Mouse (Mus musculus): ENCODE measurements around the gene Frmd8. TPM values are rescaled to one million over a fixed set of nuclear protein-coding genes. Genes with fewer than 3 reads are reported as not detected.

The Frmd8 gene
- total and polyA plus RNA-seq, 3 experiments = 22.8 to 34.4 TPM; not detected in 1

- TF ChIP-seq CHD1 (IDR thresholded peaks at IDR 0.05; ENCODE audit: low read depth, low read length) = no peak
- no peak for TF ChIP-seq USF1 (IDR thresholded peaks at IDR 0.05; ENCODE audit: low read depth, low read length)
- no peak for TF ChIP-seq ZMIZ1 (IDR thresholded peaks at IDR 0.05; ENCODE audit: low read depth, low read length)
- no peak for TF ChIP-seq CHD2 (IDR thresholded peaks at IDR 0.05; ENCODE audit: low read length)
- no peak for TF ChIP-seq MYC (IDR thresholded peaks at IDR 0.05; ENCODE audit: low read depth, low read length)
- no peak for TF ChIP-seq SMC3 (IDR thresholded peaks at IDR 0.05; ENCODE audit: low read depth, low read length)
- no peak for TF ChIP-seq ETS1 (IDR thresholded peaks at IDR 0.05; ENCODE audit: low read depth, low read length)
- TF ChIP-seq SIN3A (IDR thresholded peaks at IDR 0.05; ENCODE audit: low read length) = no peak
- no peak for TF ChIP-seq POLR2A (IDR thresholded peaks at IDR 0.05; ENCODE audit: control insufficient read depth in 1 of 2, insufficient read depth in 1 of 2, low read depth in 1 of 2, low read length in 2 of 2, poor library complexity in 1 of 2)
- TF ChIP-seq BHLHE40 (IDR thresholded peaks at IDR 0.05; ENCODE audit: borderline replicate concordance, low read depth, low read length) = no peak
- TF ChIP-seq MEF2A (IDR thresholded peaks at IDR 0.05; ENCODE audit: extremely low read depth, insufficient replicate concordance, low read depth, low read length, poor library complexity, severe bottlenecking) = no peak
- no peak for TF ChIP-seq MXI1 (IDR thresholded peaks at IDR 0.05; ENCODE audit: low read depth, low read length)
- TF ChIP-seq TBP (IDR thresholded peaks at IDR 0.05; ENCODE audit: low read depth, low read length) = no peak
- TF ChIP-seq KAT2A (conservative IDR thresholded peaks at IDR 0.05; ENCODE audit: low read depth, low read length) = no peak
- TF ChIP-seq JUND (IDR thresholded peaks at IDR 0.05; ENCODE audit: low read depth, low read length) = no peak
- no peak for TF ChIP-seq USF2 (IDR thresholded peaks at IDR 0.05; ENCODE audit: borderline replicate concordance in 1 of 2, insufficient read depth in 1 of 2, low read depth in 1 of 2, low read length in 2 of 2)
- no peak for DNase-seq (ENCODE audit: low read depth, low spot score)
- no peak overlapping the region for H3K27ac ChIP-seq (ENCODE audit: control insufficient read depth, low read depth, low read length)
- no peak overlapping the region for H3K9ac ChIP-seq (ENCODE audit: control insufficient read depth, low read depth, low read length, poor library complexity, severe bottlenecking)
- H3K9me3 ChIP-seq (replicated peaks; ENCODE audit: insufficient read depth, low read length) = no peaks in the 10 kb centered on the region
- H3K79me2 ChIP-seq (ENCODE audit: control insufficient read depth, insufficient read depth, low read length, poor library complexity) = no peaks in the 10 kb centered on the region
- no peaks in the 10 kb centered on the region for H3K27me3 ChIP-seq (ENCODE audit: control insufficient read depth in 1 of 2, insufficient read depth in 2 of 2, low read length in 2 of 2)
- H3K4me1 ChIP-seq (ENCODE audit: control insufficient read depth in 1 of 2, insufficient read depth in 2 of 2, low read length in 2 of 2) = peaks cover 0 to 8% of the 10 kb centered on the region in 2 experiments; a peak in 2 of 4 replicates
- peaks cover 0 to 4% of the 10 kb centered on the region in 2 experiments; a peak in 2 of 4 replicates for H3K36me3 ChIP-seq (ENCODE audit: control insufficient read depth in 1 of 2, insufficient read depth in 2 of 2, low read length in 2 of 2)
- no peak overlapping the region for H3K4me3 ChIP-seq (ENCODE audit: control insufficient read depth in 1 of 2, insufficient read depth in 1 of 2, low read depth in 2 of 2, low read length in 2 of 2)
Observed at GRCm38 (mm10) chr19:5811771-5812504, 63.1 kb downstream of the Frmd8 start.

- no peak overlapping the region for H3K4me3 ChIP-seq (ENCODE audit: control insufficient read depth in 1 of 2, insufficient read depth in 1 of 2, low read depth in 2 of 2, low read length in 2 of 2)
- no peaks in the 10 kb centered on the region for H3K9me3 ChIP-seq (replicated peaks; ENCODE audit: insufficient read depth, low read length)
- no peaks in the 10 kb centered on the region for H3K27me3 ChIP-seq (ENCODE audit: control insufficient read depth in 1 of 2, insufficient read depth in 2 of 2, low read length in 2 of 2)
- no peak overlapping the region for H3K27ac ChIP-seq (ENCODE audit: control insufficient read depth, low read depth, low read length)
- H3K36me3 ChIP-seq (ENCODE audit: control insufficient read depth in 1 of 2, insufficient read depth in 2 of 2, low read length in 2 of 2) = peaks cover 0 to 3% of the 10 kb centered on the region in 2 experiments; a peak in 2 of 4 replicates
- H3K9ac ChIP-seq (ENCODE audit: control insufficient read depth, low read depth, low read length, poor library complexity, severe bottlenecking) = no peak overlapping the region
- H3K79me2 ChIP-seq (ENCODE audit: control insufficient read depth, insufficient read depth, low read length, poor library complexity) = no peaks in the 10 kb centered on the region; the same call in 1 of the 2 replicates
- peaks cover 0 to 16% of the 10 kb centered on the region in 2 experiments; a peak in 3 of 4 replicates for H3K4me1 ChIP-seq (ENCODE audit: control insufficient read depth in 1 of 2, insufficient read depth in 2 of 2, low read length in 2 of 2)
- no peak for DNase-seq (ENCODE audit: low read depth, low spot score)
- TF ChIP-seq ELF1 (IDR thresholded peaks at IDR 0.05; ENCODE audit: low read depth, low read length) = no peak
- no peak for TF ChIP-seq ZC3H11A (IDR thresholded peaks at IDR 0.05; ENCODE audit: low read depth, low read length)
- TF ChIP-seq ETS1 (IDR thresholded peaks at IDR 0.05; ENCODE audit: low read depth, low read length) = no peak
- TF ChIP-seq MAFK (IDR thresholded peaks at IDR 0.05; ENCODE audit: borderline replicate concordance, low read depth, low read length) = no peak
- no peak for TF ChIP-seq RAD21 (IDR thresholded peaks at IDR 0.05; ENCODE audit: low read depth, low read length)
- TF ChIP-seq ZMIZ1 (IDR thresholded peaks at IDR 0.05; ENCODE audit: low read depth, low read length) = no peak
- no peak for TF ChIP-seq JUND (IDR thresholded peaks at IDR 0.05; ENCODE audit: low read depth, low read length)
- no peak for TF ChIP-seq UBTF (IDR thresholded peaks at IDR 0.05; ENCODE audit: borderline replicate concordance, insufficient read depth, low read depth, low read length)
- TF ChIP-seq TAL1 (IDR thresholded peaks at IDR 0.05; ENCODE audit: low read length) = no peak
- no peak for TF ChIP-seq TBP (IDR thresholded peaks at IDR 0.05; ENCODE audit: low read depth, low read length)
- TF ChIP-seq MAZ (IDR thresholded peaks at IDR 0.05; ENCODE audit: low read depth, low read length) = no peak
- no peak for TF ChIP-seq USF2 (IDR thresholded peaks at IDR 0.05; ENCODE audit: borderline replicate concordance in 1 of 2, insufficient read depth in 1 of 2, low read depth in 1 of 2, low read length in 2 of 2)
- TF ChIP-seq MEF2A (IDR thresholded peaks at IDR 0.05; ENCODE audit: extremely low read depth, insufficient replicate concordance, low read depth, low read length, poor library complexity, severe bottlenecking) = no peak
- no peak for TF ChIP-seq CTCF (IDR thresholded peaks at IDR 0.05 in 2 of 3, conservative IDR thresholded peaks at IDR 0.05 in 1 of 3; ENCODE audit: control insufficient read depth in 1 of 3, insufficient read depth in 1 of 3, low read depth in 2 of 3, low read length in 3 of 3, poor library complexity in 1 of 3, severe bottlenecking in 1 of 3)
- no peak for TF ChIP-seq NELFE (IDR thresholded peaks at IDR 0.05; ENCODE audit: low read depth, low read length)
- TF ChIP-seq SMC3 (IDR thresholded peaks at IDR 0.05; ENCODE audit: low read depth, low read length) = no peak
- TF ChIP-seq POLR2AphosphoS5 (IDR thresholded peaks at IDR 0.05; ENCODE audit: borderline replicate concordance, low read depth, low read length) = no peak
- TF ChIP-seq EP300 (IDR thresholded peaks at IDR 0.05; ENCODE audit: low read depth in 1 of 2, low read length in 2 of 2) = no peak
Observed at GRCm38 (mm10) chr19:5810840-5811563, 64.1 kb downstream of the Frmd8 start.
